Mouse (Mus musculus) splenic B cell, adult 2 months (primary cell): ENCODE data around the gene Hspe1.
"Not testable (repeated sequence)": the region's sequence is repeated elsewhere in the genome, so short reads cannot be mapped to it uniquely, and the experiment has no call there.

Experiments used
- DNase-seq: peaks from one replicate; pipeline ENCODE4 v3.0.0-alpha.2; 2011; ENCODE audit warnings: low read depth, low spot score
- H3K27me3 ChIP-seq: 2 replicates; pipeline ENCODE4 v1.6.1; 2012; ENCODE audit warnings: mild to moderate bottlenecking, low read length, moderate library complexity, mixed read lengths; ENCODE audit not compliant: control insufficient read depth, poor library complexity, insufficient read depth, severe bottlenecking
- H3K36me3 ChIP-seq: 2 replicates; pipeline ENCODE4 v1.6.1; 2012; ENCODE audit warnings: mild to moderate bottlenecking, low read length, moderate library complexity, mixed read lengths; ENCODE audit not compliant: control insufficient read depth, poor library complexity, insufficient read depth, severe bottlenecking

Gene Hspe1

DNA sequence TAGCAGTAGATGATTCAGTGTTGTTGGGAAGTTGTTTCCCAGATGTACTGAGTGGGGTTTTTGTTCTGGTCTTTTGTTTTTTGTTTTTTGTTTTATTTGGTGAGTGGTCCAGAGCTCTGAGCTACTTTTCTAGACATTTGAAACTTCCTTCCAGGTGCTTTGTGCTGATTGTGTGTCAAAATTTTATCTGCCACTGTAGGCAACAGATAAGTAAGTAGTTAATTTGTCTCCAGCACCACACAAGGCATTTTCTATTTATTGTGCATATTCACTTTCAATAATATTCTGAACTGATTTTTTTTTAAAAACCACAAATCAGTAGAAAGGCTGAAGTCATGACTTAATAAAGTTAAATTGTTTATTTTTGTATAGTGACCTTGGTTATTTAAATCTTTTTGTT lies 15.6 kb upstream of the Hspe1 start:
- not testable (repeated sequence) for DNase-seq, H3K36me3 ChIP-seq, H3K27me3 ChIP-seq

DNA sequence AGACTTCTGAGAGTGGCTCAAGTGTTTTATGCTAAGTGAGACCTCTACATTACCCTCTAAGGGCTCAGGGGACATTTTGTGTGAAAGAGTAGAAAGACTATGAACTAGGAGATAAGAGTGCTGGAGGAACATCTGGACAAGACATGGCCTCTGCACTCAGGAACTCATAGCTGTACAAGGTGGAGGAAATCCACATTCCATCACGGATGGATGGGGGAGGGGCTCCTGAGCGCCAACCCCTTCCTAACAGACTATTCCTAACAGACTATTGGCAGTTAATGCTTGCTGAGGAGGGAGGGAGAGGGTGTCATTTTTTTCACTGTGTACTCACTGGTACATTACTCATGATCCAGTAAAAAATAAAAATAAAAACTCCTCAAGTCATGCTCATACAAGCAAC lies 13.2 kb upstream of the Hspe1 start:
- peaks cover 8% of the 10 kb centered on the region; the same call in 1 of the 2 replicates for H3K36me3 ChIP-seq
- no peaks in the 10 kb centered on the region for H3K27me3 ChIP-seq
- no peak for DNase-seq

DNA sequence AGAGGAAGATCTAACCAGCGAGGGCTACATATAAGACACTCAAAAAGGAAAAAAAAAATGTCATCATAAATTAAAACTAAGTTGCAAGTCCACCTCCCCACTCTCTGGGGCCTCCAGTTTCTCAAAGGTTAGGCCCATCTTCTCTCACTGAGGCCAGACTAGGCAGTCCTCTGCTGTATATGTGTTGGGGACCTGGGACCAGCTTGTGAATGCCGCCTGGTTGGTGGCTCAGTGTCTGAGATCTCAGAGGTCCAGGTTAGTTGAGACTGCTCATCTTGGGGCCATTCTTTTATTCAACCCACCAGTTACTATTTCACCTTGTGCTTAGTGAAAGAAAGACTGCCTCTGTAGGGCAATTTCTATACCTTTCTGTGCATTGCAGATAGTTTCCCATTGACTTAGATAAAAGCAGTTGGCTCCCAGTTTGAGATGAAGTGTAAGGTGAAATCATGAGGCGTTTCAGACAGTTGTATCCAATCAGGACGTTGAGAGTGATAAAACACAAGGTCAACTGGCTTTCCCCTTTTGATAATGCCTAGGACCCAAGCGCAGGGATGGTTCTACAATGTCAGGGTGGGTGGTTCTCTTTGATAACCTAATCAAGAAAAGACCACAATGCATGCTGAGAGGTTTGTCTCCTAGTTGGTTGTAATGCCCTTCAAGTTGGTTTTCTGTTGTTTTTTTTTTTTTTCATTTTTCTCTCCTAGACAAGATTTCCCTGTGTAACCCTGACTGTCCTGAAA lies 12.1 kb upstream of the Hspe1 start:
- H3K36me3 ChIP-seq, result peaks cover 7% of the 10 kb centered on the region; the same call in 1 of the 2 replicates
- H3K27me3 ChIP-seq, result no peaks in the 10 kb centered on the region
- no peak for DNase-seq

DNA sequence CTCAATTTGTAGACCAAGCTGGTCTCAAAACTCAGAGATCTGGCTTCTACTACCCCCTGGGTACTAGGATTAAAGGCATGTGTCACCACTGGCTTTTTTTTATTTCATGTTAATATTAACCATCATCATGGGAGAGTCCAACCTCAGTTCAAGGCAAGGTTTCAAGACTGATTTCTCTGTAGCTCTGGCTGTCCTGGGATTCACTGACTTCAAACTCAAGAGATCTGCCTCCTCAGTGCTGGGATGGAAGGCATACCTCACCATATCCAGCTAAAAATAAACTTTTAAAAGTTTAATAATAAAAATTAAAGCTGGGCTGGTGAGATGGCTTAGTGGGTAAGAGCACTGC lies 11.6 kb upstream of the Hspe1 start:
- no peak for DNase-seq
- Histone ChIP-seq H3K27me3 (no peaks in the 10 kb centered on the region), H3K36me3 (peaks cover 9% of the 10 kb centered on the region)

DNA sequence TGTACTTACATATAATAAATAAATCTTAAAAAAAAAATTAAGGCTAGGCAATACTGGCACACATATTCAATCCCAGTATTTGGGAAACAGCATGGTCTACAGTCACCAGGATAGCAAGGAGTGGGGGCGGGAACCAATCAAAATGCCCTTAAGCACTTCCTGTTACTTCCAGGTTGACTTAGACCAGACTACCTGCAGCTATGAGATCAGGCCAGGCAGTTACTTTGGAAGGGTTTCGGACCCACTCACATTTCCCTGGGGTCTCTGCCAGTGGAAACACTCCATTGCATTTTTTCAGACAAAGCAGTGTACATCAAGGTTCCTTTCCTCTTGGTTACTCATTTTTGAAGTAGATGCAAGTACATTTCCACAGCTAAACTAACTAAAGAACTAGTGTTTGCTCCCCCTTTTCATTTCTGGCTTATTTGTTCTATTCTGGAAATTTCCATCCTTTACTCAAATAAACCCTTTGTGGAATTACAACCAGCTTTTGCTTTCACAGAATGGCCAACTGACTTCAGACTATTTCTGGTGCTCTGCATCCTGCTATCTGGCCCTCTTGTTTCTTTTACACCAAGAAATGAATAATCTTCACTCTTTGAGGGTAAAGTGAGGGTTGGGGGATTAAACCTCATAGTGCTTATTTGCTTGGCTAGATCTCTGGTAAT lies 10.9 kb upstream of the Hspe1 start:
- H3K27me3 ChIP-seq, result no peaks in the 10 kb centered on the region
- DNase-seq, result no peak
- peaks cover 10% of the 10 kb centered on the region for H3K36me3 ChIP-seq

- no peaks in the 10 kb centered on the region for H3K27me3 ChIP-seq
- DNase-seq, result no peak
- peaks cover 22% of the 10 kb centered on the region for H3K36me3 ChIP-seq
These were observed 8.3 kb upstream of the Hspe1 start for GRCm38 (mm10) chr1:55079677-55080076.

DNA sequence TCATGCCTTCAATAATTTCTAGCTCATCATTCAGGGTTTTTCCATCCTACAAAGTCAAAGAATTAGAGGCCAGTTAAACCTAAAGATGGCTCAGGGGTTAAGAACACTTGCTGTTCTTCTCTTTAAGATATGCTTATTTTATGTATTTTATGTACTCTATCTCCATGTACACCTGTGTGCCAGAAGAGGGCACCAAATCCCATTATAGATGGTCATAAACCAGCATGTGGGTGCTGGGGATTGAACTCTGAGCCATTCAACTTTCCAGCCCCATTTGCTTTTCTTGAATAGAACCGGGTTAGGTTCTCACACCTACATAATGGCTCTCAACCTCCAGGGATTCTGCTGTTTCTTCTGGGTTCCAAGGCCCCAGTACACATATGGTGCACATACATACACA lies 5.8 kb upstream of the Hspe1 start:
- H3K27me3 ChIP-seq, result no peaks in the 10 kb centered on the region
- DNase-seq, result peak; percentile 57

DNA sequence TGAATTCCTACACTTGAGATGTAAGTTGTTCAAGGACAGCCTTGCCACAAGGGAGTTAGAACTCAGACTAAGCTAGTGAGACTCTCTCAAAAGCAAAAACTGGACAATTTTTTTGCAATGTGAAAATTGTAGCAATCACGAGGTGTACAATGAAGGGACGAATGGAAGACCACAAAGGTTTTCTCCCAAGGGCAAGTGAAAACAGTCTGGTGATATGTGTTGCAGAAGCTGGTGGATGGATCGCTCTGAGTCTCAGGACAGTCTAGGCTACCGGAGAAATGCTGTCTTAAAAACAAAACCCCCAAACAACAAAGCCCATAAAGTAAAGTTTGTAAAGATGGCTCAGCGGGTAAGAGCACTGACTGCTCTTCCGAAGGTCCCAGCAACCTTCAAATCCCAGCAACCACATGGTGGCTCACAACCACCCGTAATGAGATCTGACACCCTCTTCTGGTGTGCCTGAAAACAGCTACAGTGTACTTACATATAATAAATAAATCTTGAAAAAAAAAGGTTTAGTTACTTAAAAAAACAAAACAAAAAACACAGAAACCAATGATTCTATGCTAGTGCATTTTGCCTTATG lies 2.1 kb upstream of the Hspe1 start:
- Histone ChIP-seq H3K36me3 (peaks cover 18% of the 10 kb centered on the region), H3K27me3 (no peaks in the 10 kb centered on the region)
- DNase-seq, result no peak

More for the DNA sequence above, 5.8 kb upstream of the Hspe1 start:
- H3K36me3 ChIP-seq, result peaks cover 24% of the 10 kb centered on the region

- no peak for DNase-seq
- H3K36me3 ChIP-seq, result peaks cover 18% of the 10 kb centered on the region
- H3K27me3 ChIP-seq, result no peaks in the 10 kb centered on the region
These were observed 998 bp upstream of the Hspe1 start for GRCm38 (mm10) chr1:55086868-55087400.

DNA sequence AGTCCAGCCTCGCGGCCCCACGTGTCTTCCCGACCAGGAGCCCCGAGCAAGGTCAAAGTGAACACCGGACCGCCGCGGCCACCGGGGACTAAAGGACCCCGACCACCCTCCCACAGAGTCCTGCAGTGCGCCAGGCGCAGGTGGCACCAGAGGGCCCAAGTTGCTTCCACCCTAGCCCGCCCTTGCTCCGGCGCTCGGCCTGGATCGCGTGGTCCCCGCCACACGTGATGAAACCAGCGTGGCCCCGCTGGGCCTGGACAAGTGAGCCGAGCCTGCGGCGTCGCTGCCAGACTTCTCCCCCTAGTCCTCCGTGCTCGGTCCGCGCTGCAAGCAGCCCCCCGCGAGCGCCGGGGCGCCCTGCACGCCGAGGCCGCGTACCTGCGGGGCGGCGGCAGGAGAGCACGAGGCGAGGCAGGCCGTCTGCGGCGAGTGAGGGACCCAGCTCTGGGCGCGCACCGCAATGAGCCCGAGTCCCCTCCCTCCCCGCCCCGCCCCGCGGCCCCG lies 479 bp upstream of the Hspe1 start:
- Histone ChIP-seq H3K36me3 (peaks cover 16% of the 10 kb centered on the region), H3K27me3 (no peaks in the 10 kb centered on the region)
- no peak for DNase-seq

- no peaks in the 10 kb centered on the region for H3K27me3 ChIP-seq
- no peak for DNase-seq
- peaks cover 11% of the 10 kb centered on the region for H3K36me3 ChIP-seq
These were observed 922 bp downstream of the Hspe1 start for GRCm38 (mm10) chr1:55088611-55089497.

- Histone ChIP-seq H3K27me3 (no peaks in the 10 kb centered on the region), H3K36me3 (peaks cover 7% of the 10 kb centered on the region)
- DNase-seq, result peak; percentile 28
These were observed 1.6 kb downstream of the Hspe1 start for GRCm38 (mm10) chr1:55089498-55090064.

- H3K36me3 ChIP-seq, result peaks cover 2% of the 10 kb centered on the region
- no peak for DNase-seq
- no peaks in the 10 kb centered on the region for H3K27me3 ChIP-seq
These were observed 4.1 kb downstream of the Hspe1 start for GRCm38 (mm10) chr1:55092056-55092455.

DNA sequence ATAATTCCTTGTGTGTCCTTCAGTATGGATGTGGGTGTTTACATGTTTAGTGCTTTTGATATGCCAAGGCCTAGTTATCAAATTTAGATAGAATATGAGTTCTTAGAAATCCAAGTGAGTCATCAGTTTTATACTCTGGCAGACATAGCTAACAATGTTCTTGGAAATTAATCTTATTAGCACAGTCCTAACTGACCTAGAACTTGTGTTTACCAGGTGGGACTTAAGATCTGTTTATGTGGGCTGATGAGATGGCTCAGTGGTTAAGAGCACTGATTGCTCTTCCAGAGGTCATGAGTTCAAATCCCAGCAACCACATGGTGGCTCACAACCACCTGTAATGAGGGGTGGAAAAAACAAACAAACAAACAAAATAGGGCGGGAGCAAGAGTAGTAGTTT lies 4.5 kb downstream of the Hspe1 start:
- H3K36me3 ChIP-seq, result peaks cover 2% of the 10 kb centered on the region
- DNase-seq, result no peak
- no peaks in the 10 kb centered on the region for H3K27me3 ChIP-seq
